Mouse (Mus musculus): ENCODE measurements around the gene Tmem159.

The Tmem159 gene

GRCm38 (mm10) chr7:120142743-120143142 lies 40.6 kb downstream of the Tmem159 start:
- no peak for DNase-seq (ENCODE audit: low spot score in 2 of 2)

DNA sequence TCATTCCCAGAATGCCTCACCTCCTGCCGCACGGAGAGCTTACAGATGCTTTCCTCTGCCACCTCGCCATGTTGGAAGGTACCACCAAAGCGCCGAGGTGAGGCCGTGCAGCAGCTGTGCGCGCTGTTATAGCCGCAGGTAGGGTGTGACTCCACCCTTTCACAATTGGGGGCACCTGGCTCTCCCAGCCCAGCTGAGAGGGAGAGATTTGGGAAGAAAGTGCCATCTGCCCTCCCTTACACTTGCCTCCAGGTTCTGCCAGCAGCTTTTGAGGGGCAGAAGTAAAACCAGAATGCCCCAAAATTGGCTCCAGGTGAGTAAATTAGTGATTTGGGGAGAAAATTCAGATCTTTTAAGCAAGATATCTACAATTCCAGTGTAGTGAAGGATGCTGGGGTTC lies 43.0 kb downstream of the Tmem159 start, which contains the start of gene Zp2:
Gene Zp2 (minus strand): TSS at position 101 of the 400 bp plus-strand sequence.
- DNase-seq (ENCODE audit: low spot score in 2 of 2): no peak

GRCm38 (mm10) chr7:120150257-120150656 lies 48.1 kb downstream of the Tmem159 start:
- DNase-seq (ENCODE audit: low spot score in 2 of 2): no peak

- DNase-seq (ENCODE audit: low spot score in 2 of 2): no peak
Observed at GRCm38 (mm10) chr7:120150898-120151297, 48.7 kb downstream of the Tmem159 start.

- no peak for DNase-seq (ENCODE audit: low spot score in 2 of 2)
Observed at GRCm38 (mm10) chr7:120156841-120157409, 54.8 kb downstream of the Tmem159 start.

DNA sequence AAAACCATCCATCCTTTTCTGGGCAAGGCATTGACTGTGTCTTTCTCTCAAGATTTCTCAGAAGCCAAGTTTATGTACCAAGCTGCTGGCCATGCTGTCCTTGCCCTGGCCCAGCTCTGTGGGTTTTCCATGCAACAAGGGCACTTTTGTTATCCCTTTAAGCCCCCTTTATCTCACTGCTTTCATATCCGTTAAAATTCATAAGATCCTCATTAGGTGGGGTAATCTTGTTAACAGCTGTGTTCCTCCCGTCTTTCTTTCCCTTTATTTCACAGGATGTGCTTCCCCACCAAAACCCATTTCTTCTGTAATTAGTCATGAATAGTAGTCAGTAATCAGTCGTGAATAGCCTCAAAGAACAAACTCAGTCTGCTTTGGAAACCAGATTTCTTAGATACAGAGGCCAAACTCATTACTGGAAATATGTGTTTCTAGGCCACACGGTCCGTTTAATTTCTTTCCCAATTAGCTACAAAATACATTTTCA lies 55.5 kb downstream of the Tmem159 start:
- no peak for DNase-seq (ENCODE audit: low spot score in 2 of 2)

GRCm38 (mm10) chr7:120158121-120158613 lies 56.0 kb downstream of the Tmem159 start:
- DNase-seq (ENCODE audit: low spot score in 2 of 2): no peak

DNA sequence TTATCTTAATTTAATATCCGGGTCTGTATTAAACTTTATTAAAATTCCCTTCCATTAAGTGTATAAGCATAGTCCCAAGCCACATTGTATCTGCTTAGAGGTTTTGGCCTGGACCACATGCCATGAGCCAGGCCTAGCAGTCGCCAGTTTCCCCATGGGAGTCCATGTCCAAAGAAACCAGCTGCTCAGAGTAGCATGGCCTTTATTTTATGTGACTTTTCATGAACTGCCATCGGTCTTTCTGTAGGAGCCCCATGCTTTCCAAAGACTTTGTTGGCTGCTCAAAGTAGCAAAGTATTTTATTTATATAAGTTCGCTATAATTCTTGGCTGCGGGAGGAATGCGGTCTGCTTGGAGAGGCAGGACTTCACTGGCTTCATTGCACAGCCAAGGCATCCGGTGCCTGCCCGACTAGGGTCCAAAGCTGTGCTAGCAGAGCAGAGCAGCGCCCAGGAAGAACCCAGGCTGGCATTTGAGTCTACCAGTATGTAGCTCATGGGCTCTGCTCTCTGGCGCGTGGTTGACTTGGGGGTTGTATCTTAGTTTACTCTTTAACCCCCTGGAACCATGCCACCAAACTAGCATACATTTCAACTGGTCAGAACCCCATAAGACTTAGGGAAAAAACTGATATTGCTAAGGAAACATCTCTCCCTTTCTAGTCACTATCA lies 61.6 kb downstream of the Tmem159 start:
- DNase-seq (ENCODE audit: low spot score in 2 of 2): no peak
